Mouse (Mus musculus): ENCODE results near the gene Casz1. TPM values are rescaled to one million over a fixed set of nuclear protein-coding genes. Genes with fewer than 3 reads are reported as not detected.

Casz1 gene
- total RNA-seq, 1 experiment, result 4.0 TPM

GRCm38 (mm10) chr4:148923414-148923813 is 119.2 kb downstream of the Casz1 start:
- TF ChIP-seq CHD2 (IDR thresholded peaks at IDR 0.05; ENCODE audit: low read depth, low read length) (no peak), HCFC1 (IDR thresholded peaks at IDR 0.05; ENCODE audit: borderline replicate concordance, insufficient read depth, low read length) (no peak), ZC3H11A (IDR thresholded peaks at IDR 0.05; ENCODE audit: borderline replicate concordance, low read depth, low read length) (no peak), MAFK (IDR thresholded peaks at IDR 0.05; ENCODE audit: insufficient read depth, low read depth, low read length) (no peak), ZNF384 (IDR thresholded peaks at IDR 0.05; ENCODE audit: low read depth, low read length) (no peak)
- H3K9ac ChIP-seq (ENCODE audit: insufficient read depth, low read depth, low read length, poor library complexity, severe bottlenecking), result no peak overlapping the region

GRCm38 (mm10) chr4:148923976-148924375 is 119.7 kb downstream of the Casz1 start:
- no peaks in the 10 kb centered on the region for H3K9me3 ChIP-seq (ENCODE audit: control insufficient read depth, insufficient read depth, low read depth, low read length)
- H3K36me3 ChIP-seq (ENCODE audit: control insufficient read depth, insufficient read depth, low read length, poor library complexity, severe bottlenecking), result no peaks in the 10 kb centered on the region
- DNase-seq (ENCODE audit: low read depth, low spot score), result no peak
- H3K27ac ChIP-seq (ENCODE audit: insufficient read depth, low read depth, low read length, poor library complexity, severe bottlenecking), result no peak overlapping the region
- in situ Hi-C loops (cut with MboI; ENCODE audit: low sequenced_read_pairs in 2 of 2, unreplicated experiment in 2 of 2), result no loop called here
- TF ChIP-seq ZNF384 (IDR thresholded peaks at IDR 0.05; ENCODE audit: low read depth, low read length), result no peak
- no peak for TF ChIP-seq CHD2 (IDR thresholded peaks at IDR 0.05; ENCODE audit: low read depth, low read length)
- TF ChIP-seq HCFC1 (IDR thresholded peaks at IDR 0.05; ENCODE audit: borderline replicate concordance, insufficient read depth, low read length), result no peak
- no peak overlapping the region for H3K4me3 ChIP-seq (ENCODE audit: insufficient read depth in 1 of 2, low read depth in 1 of 2, low read length in 2 of 2, poor library complexity in 1 of 2, severe bottlenecking in 1 of 2)
- peaks cover 6 to 23% of the 10 kb centered on the region in 2 experiments for H3K4me1 ChIP-seq (ENCODE audit: control insufficient read depth in 2 of 2, insufficient read depth in 2 of 2, low read length in 2 of 2, poor library complexity in 1 of 2)
- H3K9ac ChIP-seq (ENCODE audit: insufficient read depth, low read depth, low read length, poor library complexity, severe bottlenecking), result no peak overlapping the region

More at GRCm38 (mm10) chr4:148923414-148923813, 119.2 kb downstream of the Casz1 start:
- no peak for DNase-seq (ENCODE audit: low read depth, low spot score)
- Histone ChIP-seq H3K4me1 (ENCODE audit: control insufficient read depth in 2 of 2, insufficient read depth in 2 of 2, low read length in 2 of 2, poor library complexity in 1 of 2) (peaks cover 6 to 23% of the 10 kb centered on the region in 2 experiments), H3K36me3 (ENCODE audit: control insufficient read depth, insufficient read depth, low read length, poor library complexity, severe bottlenecking) (no peaks in the 10 kb centered on the region), H3K4me3 (ENCODE audit: insufficient read depth in 1 of 2, low read depth in 1 of 2, low read length in 2 of 2, poor library complexity in 1 of 2, severe bottlenecking in 1 of 2) (no peak overlapping the region), H3K27ac (ENCODE audit: insufficient read depth, low read depth, low read length, poor library complexity, severe bottlenecking) (no peak overlapping the region), H3K9me3 (ENCODE audit: control insufficient read depth, insufficient read depth, low read depth, low read length) (no peaks in the 10 kb centered on the region)
- in situ Hi-C loops (cut with MboI; ENCODE audit: low sequenced_read_pairs in 2 of 2, unreplicated experiment in 2 of 2), result no loop called here

- Histone ChIP-seq H3K27ac (ENCODE audit: insufficient read depth, low read depth, low read length, poor library complexity, severe bottlenecking) (no peak overlapping the region), H3K36me3 (ENCODE audit: control insufficient read depth, insufficient read depth, low read length, poor library complexity, severe bottlenecking) (no peaks in the 10 kb centered on the region), H3K4me1 (ENCODE audit: control insufficient read depth in 2 of 2, insufficient read depth in 2 of 2, low read length in 2 of 2, poor library complexity in 1 of 2) (peaks cover 6 to 25% of the 10 kb centered on the region in 2 experiments), H3K9me3 (ENCODE audit: control insufficient read depth, insufficient read depth, low read depth, low read length) (no peaks in the 10 kb centered on the region), H3K4me3 (ENCODE audit: insufficient read depth in 1 of 2, low read depth in 1 of 2, low read length in 2 of 2, poor library complexity in 1 of 2, severe bottlenecking in 1 of 2) (no peak overlapping the region), H3K9ac (ENCODE audit: insufficient read depth, low read depth, low read length, poor library complexity, severe bottlenecking) (no peak overlapping the region)
- no peak for TF ChIP-seq ZNF384 (IDR thresholded peaks at IDR 0.05; ENCODE audit: low read depth, low read length)
- TF ChIP-seq MAFK (IDR thresholded peaks at IDR 0.05; ENCODE audit: insufficient read depth, low read depth, low read length), result no peak
- no peak for TF ChIP-seq HCFC1 (IDR thresholded peaks at IDR 0.05; ENCODE audit: borderline replicate concordance, insufficient read depth, low read length)
- TF ChIP-seq CHD2 (IDR thresholded peaks at IDR 0.05; ENCODE audit: low read depth, low read length), result no peak
- no peak for TF ChIP-seq ZC3H11A (IDR thresholded peaks at IDR 0.05; ENCODE audit: borderline replicate concordance, low read depth, low read length)
- in situ Hi-C loops (cut with MboI; ENCODE audit: low sequenced_read_pairs in 2 of 2, unreplicated experiment in 2 of 2), result no loop called here
- no peak for DNase-seq (ENCODE audit: low read depth, low spot score)
Observed at GRCm38 (mm10) chr4:148925589-148926359, 121.5 kb downstream of the Casz1 start.

- no peaks in the 10 kb centered on the region for H3K36me3 ChIP-seq (ENCODE audit: control insufficient read depth, insufficient read depth, low read length, poor library complexity, severe bottlenecking)
- no peak for DNase-seq (ENCODE audit: low read depth, low spot score)
- in situ Hi-C loops (cut with MboI; ENCODE audit: low sequenced_read_pairs in 2 of 2, unreplicated experiment in 2 of 2), result no loop called here
- no peak overlapping the region for H3K4me3 ChIP-seq (ENCODE audit: insufficient read depth in 1 of 2, low read depth in 1 of 2, low read length in 2 of 2, poor library complexity in 1 of 2, severe bottlenecking in 1 of 2)
- H3K4me1 ChIP-seq (ENCODE audit: control insufficient read depth in 2 of 2, insufficient read depth in 2 of 2, low read length in 2 of 2, poor library complexity in 1 of 2), result peaks cover 6 to 24% of the 10 kb centered on the region in 2 experiments
- no peaks in the 10 kb centered on the region for H3K9me3 ChIP-seq (ENCODE audit: control insufficient read depth, insufficient read depth, low read depth, low read length)
- no peak overlapping the region for H3K9ac ChIP-seq (ENCODE audit: insufficient read depth, low read depth, low read length, poor library complexity, severe bottlenecking)
- TF ChIP-seq CHD2 (IDR thresholded peaks at IDR 0.05; ENCODE audit: low read depth, low read length) (no peak), MAFK (IDR thresholded peaks at IDR 0.05; ENCODE audit: insufficient read depth, low read depth, low read length) (no peak), HCFC1 (IDR thresholded peaks at IDR 0.05; ENCODE audit: borderline replicate concordance, insufficient read depth, low read length) (no peak), ZC3H11A (IDR thresholded peaks at IDR 0.05; ENCODE audit: borderline replicate concordance, low read depth, low read length) (no peak), ZNF384 (IDR thresholded peaks at IDR 0.05; ENCODE audit: low read depth, low read length) (no peak)
- no peak overlapping the region for H3K27ac ChIP-seq (ENCODE audit: insufficient read depth, low read depth, low read length, poor library complexity, severe bottlenecking)
Observed at GRCm38 (mm10) chr4:148926459-148926858, 122.2 kb downstream of the Casz1 start.

Measured in ES-E14 (cell line).